ENCODE assay signal across 12 mouse cellular contexts in the genomic region with DNA sequence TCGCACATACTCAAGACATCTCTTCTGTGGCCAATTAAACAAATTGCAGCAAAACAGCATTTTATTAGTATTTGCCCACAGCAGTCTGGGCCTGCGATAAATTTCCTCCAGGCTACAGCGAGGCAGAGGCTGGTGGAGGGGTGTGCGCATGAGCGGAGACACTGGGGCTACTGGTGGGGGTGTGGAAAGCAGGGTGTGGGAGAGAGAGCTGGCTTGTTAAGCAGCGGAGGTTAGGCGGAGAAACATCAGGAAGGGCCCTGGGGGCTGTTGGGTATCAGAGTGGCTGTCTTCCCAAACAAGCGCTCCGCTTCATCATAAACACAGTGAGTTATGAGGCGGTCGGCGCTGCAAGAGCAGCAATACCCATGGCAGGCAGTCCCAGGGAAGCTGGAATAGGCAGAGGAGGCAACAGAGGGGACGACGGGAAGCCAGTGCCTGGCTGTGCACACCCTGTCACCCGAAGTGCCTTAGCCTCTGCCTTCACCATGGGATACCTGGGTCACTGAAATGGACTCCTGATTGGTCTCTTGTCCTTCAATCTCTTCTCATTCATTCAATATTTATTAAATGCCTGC.
DNase-seq lines count a peak whose midpoint lies in the region; ATAC-seq and TF ChIP-seq lines count a peak whose summit lies in the region.
"Had no signal": no experiment of that assay in that cellular context is flagged by ENCODE, and none has a peak within 500 bp of the region (broad histone marks: within the 10 kb centered on the region; RNA-seq: fewer than 3 reads in every experiment).

No protein-coding gene starts in this region.

- ATAC-seq in kidney, embryonic 14.5 days (ENCODE audit: low FRiP score, low TSS enrichment) = peak; percentile 78
- peak; percentile 72 for ATAC-seq in hindbrain, embryonic 12.5 days (ENCODE audit: low FRiP score)
- ATAC-seq in midbrain, embryonic 12.5 days (ENCODE audit: low FRiP score, low read depth) = no peak
- no peak for ATAC-seq in monocyte, adult 5-6 weeks (replicated peaks; ENCODE audit: insufficient number of reproducible peaks, low FRiP score, low TSS enrichment, poor library complexity, severe bottlenecking)
- ATAC-seq: CD4-positive, CD25-positive, alpha-beta regulatory T cell, adult 4 months had no signal

- H3K9me3 ChIP-seq in kidney, embryonic 14.5 days (ENCODE audit: control insufficient read depth, low read length) = no peaks in the 10 kb centered on the region
- H3K9me3 ChIP-seq in hindbrain, embryonic 12.5 days (replicated peaks) = no peaks in the 10 kb centered on the region
- H3K9me3 ChIP-seq in midbrain, embryonic 12.5 days = no peaks in the 10 kb centered on the region

- peak overlapping the region; percentile 31 for H3K4me2 ChIP-seq in kidney, embryonic 14.5 days (replicated peaks; ENCODE audit: low read depth, low read length)
- H3K4me2 ChIP-seq in hindbrain, embryonic 12.5 days (replicated peaks) = peak overlapping the region; percentile 1
- H3K4me2 ChIP-seq in midbrain, embryonic 12.5 days (replicated peaks) = no peak overlapping the region

- H3K27me3 ChIP-seq in kidney, embryonic 14.5 days (ENCODE audit: control insufficient read depth, insufficient read depth, low read length) = peaks cover 5% of the 10 kb centered on the region; the same call in 1 of the 2 replicates
- H3K27me3 ChIP-seq in hindbrain, embryonic 12.5 days = peaks cover 10% of the 10 kb centered on the region; the same call in 1 of the 2 replicates
- peaks cover 36% of the 10 kb centered on the region for H3K27me3 ChIP-seq in midbrain, embryonic 12.5 days

- H3K4me1 ChIP-seq in kidney, embryonic 14.5 days (ENCODE audit: control insufficient read depth, insufficient read depth, low read length) = peaks cover 12% of the 10 kb centered on the region
- peaks cover 15% of the 10 kb centered on the region for H3K4me1 ChIP-seq in hindbrain, embryonic 12.5 days
- H3K4me1 ChIP-seq in midbrain, embryonic 12.5 days = peaks cover 10% of the 10 kb centered on the region; the same call in 1 of the 2 replicates

- TF ChIP-seq CTCF in gastrocnemius, adult 2 months (IDR thresholded peaks at IDR 0.05) = no peak

- intact Hi-C loops in gastrocnemius, adult 2 months (cut with DNase I) = no loop called here

- no peaks in the 10 kb centered on the region for H3K36me3 ChIP-seq in kidney, embryonic 14.5 days (ENCODE audit: control insufficient read depth, insufficient read depth, low read length)
- no peaks in the 10 kb centered on the region for H3K36me3 ChIP-seq in hindbrain, embryonic 12.5 days
- no peaks in the 10 kb centered on the region for H3K36me3 ChIP-seq in midbrain, embryonic 12.5 days

- peak overlapping the region; percentile 34; the same call in 1 of the 2 replicates for H3K9ac ChIP-seq in kidney, embryonic 14.5 days (ENCODE audit: low read depth, low read length)
- peak overlapping the region; percentile 18; the same call in 1 of the 2 replicates for H3K9ac ChIP-seq in hindbrain, embryonic 12.5 days
- no peak overlapping the region for H3K9ac ChIP-seq in midbrain, embryonic 12.5 days (replicated peaks)

- 17% methylated on average over 15 of the region's 15 CpGs for WGBS in kidney, embryonic 14.5 days
- 41% methylated on average over 15 of the region's 15 CpGs for WGBS in hindbrain, embryonic 12.5 days
- 56% methylated on average over 15 of the region's 15 CpGs for WGBS in midbrain, embryonic 12.5 days

- no peak overlapping the region for H3K4me3 ChIP-seq in kidney, embryonic 14.5 days (ENCODE audit: low read length)
- no peak overlapping the region for H3K4me3 ChIP-seq in hindbrain, embryonic 12.5 days
- H3K4me3 ChIP-seq in midbrain, embryonic 12.5 days = no peak overlapping the region
- no peak overlapping the region for H3K4me3 ChIP-seq in gastrocnemius, adult 2 months
- H3K4me3 ChIP-seq: heart, adult 2 months had no signal

- H3K27ac ChIP-seq in kidney, embryonic 14.5 days (ENCODE audit: low read depth, low read length) = no peak overlapping the region
- H3K27ac ChIP-seq in hindbrain, embryonic 12.5 days = peak overlapping the region; percentile 64
- peak overlapping the region; percentile 47; the same call in 1 of the 2 replicates for H3K27ac ChIP-seq in midbrain, embryonic 12.5 days (replicated peaks)
- H3K27ac ChIP-seq in gastrocnemius, adult 2 months = no peak overlapping the region
- H3K27ac ChIP-seq: heart, adult 2 months had no signal

- no peak for DNase-seq in kidney, adult 11 months
- DNase-seq in R1 (ENCODE audit: low read depth, low spot score) = peak; percentile 40
- no peak for DNase-seq in ovary, postnatal 10 days (ENCODE audit: low spot score)
- no peak for DNase-seq in gastrocnemius, adult 2 months
- DNase-seq: heart, adult 2 months; kidney, adult 8-10 months; lung, postnatal 14 days had no signal

Comparison
In these comparisons a context has a peak if more than half of its experiments do, and no peak if none do; other contexts are left out.
1. ATAC-seq: peak in kidney, embryonic 14.5 days (single experiment) and hindbrain, embryonic 12.5 days (single experiment); none in midbrain, embryonic 12.5 days (single experiment) and monocyte, adult 5-6 weeks (single experiment).
2. H3K27ac ChIP-seq: peak in hindbrain, embryonic 12.5 days (single experiment) and midbrain, embryonic 12.5 days (single experiment); none in kidney, embryonic 14.5 days (single experiment) and gastrocnemius, adult 2 months (single experiment).